Mouse (Mus musculus) liver, postnatal 0 days (tissue): Measurements from ENCODE around the gene Gm17571. TPM values are rescaled to one million over a fixed set of nuclear protein-coding genes. Genes with fewer than 3 reads are reported as not detected.
A peak's percentile ranks its signal among the peaks of the same experiment; 100 is the strongest.

Experiments used
- ATAC-seq: fragments of 200-750 bp; cut with Nextera tagmentation; 2 replicates; pipeline ENCODE4 v1.8.0; 2017; ENCODE audit warnings: mild to moderate bottlenecking, moderate library complexity
- DNase-seq: peaks from one replicate; pipeline ENCODE4 v3.0.0-alpha.2; 2016
- H3K27ac ChIP-seq: fragments of 300-500 bp; sonication (generic); 2 replicates; pipeline ENCODE4 v1.5.1; 2014; ENCODE audit warnings: antibody characterized with exemption, moderate library complexity, mild to moderate bottlenecking, low read depth
- H3K27me3 ChIP-seq: fragments of 300-500 bp; sonication (generic); 2 replicates; pipeline ENCODE4 v1.6.1; 2014; ENCODE audit warnings: low read length, control low read depth, mixed read lengths; ENCODE audit not compliant: insufficient read depth
- H3K36me3 ChIP-seq: fragments of 300-500 bp; sonication (generic); replicated peaks from 2 replicates; pipeline ENCODE4 v1.6.1; 2014; ENCODE audit warnings: mild to moderate bottlenecking, control low read depth, low read length, moderate library complexity, mixed read lengths; ENCODE audit not compliant: insufficient read depth
- H3K4me1 ChIP-seq: fragments of 300-500 bp; sonication (generic); 2 replicates; pipeline ENCODE4 v1.6.1; 2014; ENCODE audit warnings: antibody characterized with exemption, mild to moderate bottlenecking, control low read depth; ENCODE audit not compliant: insufficient read depth
- H3K4me2 ChIP-seq: fragments of 300-500 bp; sonication (generic); 2 replicates; pipeline ENCODE4 v1.6.1; 2014; ENCODE audit warnings: low read depth, mild to moderate bottlenecking, low read length, moderate library complexity, mixed read lengths
- H3K4me3 ChIP-seq: fragments of 300-500 bp; sonication (generic); 2 replicates; pipeline ENCODE4 v1.5.1; 2014; ENCODE audit warnings: low read depth, low read length
- H3K9ac ChIP-seq: fragments of 300-500 bp; sonication (generic); replicated peaks from 2 replicates; pipeline ENCODE4 v1.6.1; 2014; ENCODE audit warnings: mild to moderate bottlenecking, moderate library complexity
- H3K9me3 ChIP-seq: fragments of 300-500 bp; sonication (generic); 2 replicates; pipeline ENCODE4 v1.6.1; 2016; ENCODE audit warnings: mild to moderate bottlenecking, control low read depth, low read length, mixed read lengths
- CTCF ChIP-seq: sonication (generic); IDR thresholded peaks from 2 replicates; pipeline ENCODE4 v1.5.1; 2016; ENCODE audit warnings: antibody characterized with exemption, low read depth
- EP300 ChIP-seq: IDR thresholded peaks from 2 replicates; pipeline ENCODE4 v1.6.1; 2016; ENCODE audit warnings: antibody characterized with exemption, low read depth, mild to moderate bottlenecking
- WGBS: fragments of 180-500 bp; shearing (Covaris S2); extraction: QIAGEN DNeasy Blood & Tissue Kit; methylation state at CpG from one replicate; pipeline ENCODE4 v1.1.7; 2014; ENCODE audit not compliant: insufficient replicate concordance; 5-methylcytosine and 5-hydroxymethylcytosine counted together
- polyA plus RNA-seq: library from polyadenylated mRNA; unstranded; fragments of >200 nt; fragmentation: Nextera tagmentation; extraction: Ambion mirVana; gene quantifications from 2 replicates; pipeline ENCODE4 v1.2.1, GENCODE M21; 2015

Gene Gm17571
- polyA plus RNA-seq, 1 experiment from 2014 or later = not detected

GRCm38 (mm10) chr9:13460012-13460411 is 13.5 kb upstream of the Gm17571 start:
- Histone ChIP-seq H3K9ac (no peak overlapping the region), H3K4me3 (no peak overlapping the region), H3K36me3 (no peaks in the 10 kb centered on the region), H3K4me2 (no peak overlapping the region), H3K4me1 (no peaks in the 10 kb centered on the region), H3K27me3 (no peaks in the 10 kb centered on the region), H3K9me3 (no peaks in the 10 kb centered on the region), H3K27ac (no peak overlapping the region)
- ATAC-seq = no peak
- 75% methylated on average over 3 of the region's 3 CpGs for WGBS
- TF ChIP-seq EP300 (no peak), CTCF (no peak)
- no peak for DNase-seq

- TF ChIP-seq EP300 (no peak), CTCF (no peak)
- H3K9me3 ChIP-seq = no peaks in the 10 kb centered on the region
- no peak overlapping the region for H3K27ac ChIP-seq
- DNase-seq (no peak), ATAC-seq (no peak)
- H3K36me3 ChIP-seq = no peaks in the 10 kb centered on the region
- no peak overlapping the region for H3K9ac ChIP-seq
- WGBS = 82% methylated on average over 1 of the region's 1 CpGs
- H3K4me2 ChIP-seq = no peak overlapping the region
- H3K27me3 ChIP-seq = no peaks in the 10 kb centered on the region
- no peak overlapping the region for H3K4me3 ChIP-seq
- H3K4me1 ChIP-seq = no peaks in the 10 kb centered on the region
Measured at GRCm38 (mm10) chr9:13459371-13459770, 12.8 kb upstream of the Gm17571 start.

GRCm38 (mm10) chr9:13457774-13458173 is 11.2 kb upstream of the Gm17571 start:
- no peak for ATAC-seq
- no peaks in the 10 kb centered on the region for H3K27me3 ChIP-seq
- TF ChIP-seq EP300 (no peak), CTCF (no peak)
- no peak for DNase-seq
- no peaks in the 10 kb centered on the region for H3K9me3 ChIP-seq
- no peak overlapping the region for H3K9ac ChIP-seq
- H3K4me3 ChIP-seq = no peak overlapping the region
- H3K4me2 ChIP-seq = no peak overlapping the region
- H3K36me3 ChIP-seq = no peaks in the 10 kb centered on the region
- no peaks in the 10 kb centered on the region for H3K4me1 ChIP-seq
- 75% methylated on average over 6 of the region's 6 CpGs for WGBS
- H3K27ac ChIP-seq = no peak overlapping the region

GRCm38 (mm10) chr9:13455231-13455630 is 8.7 kb upstream of the Gm17571 start:
- no peak for TF ChIP-seq EP300
- no peak for TF ChIP-seq CTCF
- H3K4me3 ChIP-seq = no peak overlapping the region
- H3K27me3 ChIP-seq = no peaks in the 10 kb centered on the region
- WGBS = 61% methylated on average over 1 of the region's 1 CpGs
- no peaks in the 10 kb centered on the region for H3K36me3 ChIP-seq
- DNase-seq (no peak), ATAC-seq (no peak)
- H3K4me1 ChIP-seq = no peaks in the 10 kb centered on the region
- no peak overlapping the region for H3K27ac ChIP-seq
- no peak overlapping the region for H3K4me2 ChIP-seq
- no peak overlapping the region for H3K9ac ChIP-seq
- H3K9me3 ChIP-seq = no peaks in the 10 kb centered on the region

GRCm38 (mm10) chr9:13454651-13455123 is 8.1 kb upstream of the Gm17571 start:
- 59% methylated on average over 7 of the region's 7 CpGs for WGBS
- Histone ChIP-seq H3K27me3 (no peaks in the 10 kb centered on the region), H3K4me2 (no peak overlapping the region), H3K27ac (no peak overlapping the region), H3K36me3 (no peaks in the 10 kb centered on the region), H3K4me1 (no peaks in the 10 kb centered on the region), H3K4me3 (no peak overlapping the region), H3K9me3 (no peaks in the 10 kb centered on the region), H3K9ac (no peak overlapping the region)
- DNase-seq = no peak
- peak; percentile 41 for ATAC-seq
- TF ChIP-seq EP300 (no peak), CTCF (no peak)

- no peak overlapping the region for H3K4me2 ChIP-seq
- H3K27me3 ChIP-seq = no peaks in the 10 kb centered on the region
- TF ChIP-seq CTCF (no peak), EP300 (no peak)
- no peak overlapping the region for H3K9ac ChIP-seq
- ATAC-seq (no peak), DNase-seq (no peak)
- H3K27ac ChIP-seq = no peak overlapping the region
- H3K36me3 ChIP-seq = no peaks in the 10 kb centered on the region
- WGBS = 91% methylated on average over 3 of the region's 3 CpGs
- H3K4me1 ChIP-seq = no peaks in the 10 kb centered on the region
- H3K9me3 ChIP-seq = no peaks in the 10 kb centered on the region
- no peak overlapping the region for H3K4me3 ChIP-seq
Measured at GRCm38 (mm10) chr9:13448716-13449115, 2.2 kb upstream of the Gm17571 start.

DNA sequence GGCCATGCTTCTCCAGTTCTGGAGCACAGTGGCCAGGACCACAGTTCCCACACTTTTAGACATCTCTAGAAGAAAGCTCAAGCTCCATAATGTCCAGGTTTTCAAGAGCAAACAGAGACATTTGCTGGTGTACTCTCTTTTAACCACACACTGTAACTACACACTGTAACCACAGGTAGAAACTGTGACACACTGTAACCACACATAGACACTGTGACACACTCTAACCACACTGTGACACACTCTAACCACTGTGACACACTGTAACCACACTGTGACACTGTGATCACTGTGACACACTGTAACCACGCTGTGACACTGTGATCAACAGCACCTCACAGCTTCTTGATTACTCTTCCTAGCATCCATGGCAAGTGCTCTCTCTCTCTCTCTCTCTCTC is 317 bp downstream of the Gm17571 start:
- Histone ChIP-seq H3K27ac (no peak overlapping the region), H3K36me3 (no peaks in the 10 kb centered on the region), H3K27me3 (no peaks in the 10 kb centered on the region), H3K9me3 (no peaks in the 10 kb centered on the region), H3K4me1 (no peaks in the 10 kb centered on the region), H3K4me3 (no peak overlapping the region), H3K9ac (no peak overlapping the region), H3K4me2 (no peak overlapping the region)
- no peak for DNase-seq
- WGBS = 58% methylated on average over 1 of the region's 1 CpGs
- TF ChIP-seq CTCF = no peak
- TF ChIP-seq EP300 = no peak
- ATAC-seq = no peak
